Mouse (Mus musculus) CD4-positive helper T cell, adult 2 months (primary cell): ENCODE results near the gene Srcap.

Experiments used
- DNase-seq: peaks from one replicate; pipeline ENCODE4 v3.0.0-alpha.2; 2012; ENCODE audit warnings: low read depth, missing footprints, low spot score

Srcap gene

DNA sequence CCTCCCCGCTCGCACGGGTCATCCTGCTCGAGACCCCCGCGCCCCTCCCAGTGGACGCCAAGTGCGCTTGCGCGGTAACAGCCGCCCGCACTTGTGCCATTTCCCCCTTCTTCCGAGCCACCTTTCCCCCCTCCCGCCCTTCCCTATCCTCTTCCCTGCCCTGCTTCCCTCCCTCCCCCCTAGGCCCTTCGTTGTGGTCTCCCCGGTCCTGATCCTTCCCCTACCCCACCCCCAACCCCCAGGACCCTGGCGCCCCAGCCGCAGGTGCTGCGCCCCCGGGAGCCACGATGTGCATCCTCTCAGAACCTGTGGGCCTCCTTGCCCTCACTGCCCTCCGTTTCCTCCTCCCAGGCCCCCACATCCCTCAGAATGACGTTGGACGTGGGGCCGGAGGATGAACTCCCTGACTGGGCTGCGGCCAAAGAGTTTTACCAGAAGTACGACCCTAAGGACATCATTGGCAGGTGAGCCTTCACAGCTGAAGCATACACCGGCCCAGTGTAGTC, 61.8 kb downstream of the Srcap start:
- no peak for DNase-seq

DNA sequence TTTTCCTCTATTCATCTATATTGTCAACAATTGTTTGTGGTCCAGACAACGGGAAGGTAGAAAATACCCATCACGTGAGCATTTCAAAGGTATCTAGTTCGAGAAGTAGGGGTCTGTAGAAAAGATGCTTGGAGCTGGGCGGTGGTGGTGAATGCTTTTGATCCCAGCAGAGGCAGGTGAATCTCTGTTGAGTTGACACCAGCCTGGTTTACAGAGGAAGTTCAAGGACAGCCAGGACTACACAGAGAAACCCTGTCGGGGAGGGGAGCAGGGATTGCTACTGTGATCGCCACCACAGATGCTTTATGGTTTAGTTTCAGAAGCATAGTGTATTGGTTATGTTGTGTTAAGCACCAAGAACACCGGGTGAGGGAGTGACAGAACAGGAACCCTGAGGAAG, 62.3 kb downstream of the Srcap start:
- DNase-seq, result peak; percentile 36

DNA sequence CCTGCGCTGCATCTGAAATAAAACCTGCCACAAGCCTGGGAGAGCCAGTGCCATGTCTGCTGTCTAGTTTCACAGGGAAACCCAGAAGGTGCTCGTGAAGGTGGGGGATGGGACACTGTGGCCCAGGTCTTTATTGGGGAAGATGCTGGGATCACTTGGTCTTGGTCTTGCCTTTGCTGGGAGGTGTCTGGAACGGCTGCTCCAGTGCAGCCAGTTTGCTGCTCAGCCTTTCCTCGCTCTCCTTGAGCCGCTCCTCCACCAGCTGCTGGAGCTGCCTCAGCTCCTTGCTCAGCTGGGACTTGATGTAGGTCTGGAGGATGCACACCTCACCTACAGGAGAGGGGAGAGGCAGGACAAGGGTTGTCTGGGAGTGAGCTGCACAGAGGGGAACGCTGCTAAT, 71.5 kb downstream of the Srcap start:
- no peak for DNase-seq

DNA sequence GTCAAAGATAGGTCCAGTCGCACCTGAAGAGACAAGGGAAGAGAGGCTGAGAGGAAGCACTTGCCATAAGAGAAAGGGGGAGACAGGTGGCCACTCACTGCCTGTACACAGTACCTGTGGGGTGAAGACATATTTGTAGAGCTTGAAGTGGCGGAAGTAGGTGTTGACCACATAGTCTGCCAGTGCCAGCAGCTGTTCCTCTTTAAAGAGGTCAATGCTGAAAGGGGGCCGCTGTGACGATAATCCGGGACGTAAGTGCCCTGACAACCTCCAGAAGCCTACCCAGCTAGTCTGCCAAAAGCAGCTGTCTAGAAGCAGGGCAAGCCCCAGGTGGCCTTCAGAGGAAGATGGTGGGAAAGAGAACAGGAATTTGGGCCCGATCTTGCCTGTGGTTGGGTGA, 73.2 kb downstream of the Srcap start:
- no peak for DNase-seq

DNA sequence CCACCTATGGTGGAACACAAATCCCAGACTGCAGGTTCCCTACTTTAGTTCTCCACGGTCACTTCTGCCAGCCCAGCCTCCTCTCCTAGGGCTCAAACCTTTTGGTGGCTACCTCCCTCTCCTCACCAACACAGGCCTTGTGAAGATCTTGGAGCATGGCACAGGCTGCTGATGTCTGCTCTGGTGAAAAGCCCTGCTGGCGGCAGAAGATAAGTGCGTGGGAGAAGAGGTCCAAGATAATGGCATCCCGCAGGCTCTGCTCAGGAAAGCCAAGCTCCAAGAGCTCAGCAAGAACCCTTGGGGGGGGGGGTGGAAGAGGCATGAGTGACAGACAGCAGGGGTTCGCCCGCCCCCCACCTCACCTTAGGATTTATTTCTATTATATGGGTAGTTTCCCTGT, 74.4 kb downstream of the Srcap start:
- DNase-seq, result no peak

DNA sequence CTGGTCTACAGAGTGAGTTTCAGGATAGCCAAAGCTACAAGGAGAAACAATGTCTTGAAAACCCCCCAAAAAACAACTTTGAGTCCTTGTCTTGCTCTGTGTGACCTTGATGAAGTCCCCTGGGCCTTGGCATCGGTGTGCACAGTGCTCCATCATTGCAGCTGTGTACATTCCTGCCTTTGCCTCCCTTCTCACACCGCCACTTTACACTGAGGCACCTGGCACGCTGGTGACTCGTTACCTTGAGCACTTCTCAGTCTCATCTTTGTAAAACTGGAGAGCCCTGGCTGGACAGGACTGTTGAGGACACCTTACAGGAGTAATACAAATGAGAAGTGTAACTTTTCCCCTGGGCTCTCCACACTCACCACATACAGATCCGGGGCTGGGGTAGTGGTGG, 75.4 kb downstream of the Srcap start:
- DNase-seq, result no peak

DNA sequence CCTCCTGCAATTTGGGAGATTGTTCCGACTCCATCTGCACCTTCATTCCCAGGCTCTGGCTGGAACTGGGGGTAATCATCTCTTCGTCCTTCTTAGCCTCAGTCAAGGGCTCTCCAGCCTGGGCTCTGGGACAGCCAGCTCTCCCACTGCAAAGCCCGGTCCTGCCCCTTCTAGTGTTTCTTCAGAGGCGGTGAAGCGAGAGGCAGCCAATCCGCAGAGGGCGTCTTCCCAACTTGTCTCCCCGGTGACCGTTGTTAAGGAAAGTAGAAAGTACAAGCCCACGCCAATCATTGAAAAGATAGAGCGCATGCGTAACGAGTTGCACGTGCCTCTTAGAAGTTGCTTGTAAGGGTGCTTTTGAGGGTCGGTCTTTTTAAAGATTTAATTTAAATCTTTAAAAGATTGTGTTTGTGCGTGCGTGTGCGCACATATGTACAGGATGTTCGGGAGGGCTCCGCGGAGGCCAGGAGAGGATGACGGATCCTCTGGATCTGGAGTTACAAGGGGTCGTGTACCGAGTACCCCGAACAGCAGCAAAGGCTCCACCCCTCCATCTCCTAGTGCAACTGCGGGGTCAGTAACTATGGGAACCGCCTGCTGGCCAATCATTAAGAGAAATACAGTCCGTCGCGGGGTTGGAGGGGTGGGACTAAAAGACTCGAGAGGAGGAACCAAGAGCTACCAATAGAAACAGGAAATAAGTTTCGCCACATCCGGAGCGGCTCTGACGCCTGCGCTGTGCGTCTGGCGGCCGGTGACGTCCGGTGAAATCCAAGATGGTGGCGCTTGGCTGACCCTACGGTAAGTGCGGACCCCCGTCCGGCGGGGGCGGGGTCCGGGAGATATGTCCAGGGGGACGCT, 76.5 kb downstream of the Srcap start, which contains the start of the genes Ccdc189 and Rnf40:
Gene Ccdc189 (minus strand): TSS at position 585 of the 861 bp plus-strand sequence.
Gene Rnf40 (plus strand): TSS at position 757 of the 861 bp plus-strand sequence.
- peak; percentile 96 for DNase-seq

DNA sequence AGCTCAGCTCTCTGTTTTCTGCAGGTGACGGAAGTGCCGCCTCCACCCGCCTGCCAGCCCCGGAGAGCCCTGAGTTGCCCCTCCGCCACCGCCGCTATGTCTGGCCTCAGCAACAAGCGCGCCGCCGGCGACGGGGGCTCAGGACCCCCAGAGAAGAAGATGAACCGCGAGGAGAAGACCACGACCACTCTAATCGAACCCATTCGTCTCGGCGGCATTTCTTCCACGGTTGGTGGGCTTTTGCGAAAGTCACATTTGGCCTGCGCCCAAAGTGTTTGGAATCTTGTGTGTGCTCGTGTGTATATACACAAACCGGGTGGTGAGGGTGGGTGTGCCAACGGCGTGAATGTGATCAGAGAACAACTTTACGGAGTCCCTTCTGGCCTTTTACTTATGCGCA, 77.1 kb downstream of the Srcap start:
- no peak for DNase-seq

DNA sequence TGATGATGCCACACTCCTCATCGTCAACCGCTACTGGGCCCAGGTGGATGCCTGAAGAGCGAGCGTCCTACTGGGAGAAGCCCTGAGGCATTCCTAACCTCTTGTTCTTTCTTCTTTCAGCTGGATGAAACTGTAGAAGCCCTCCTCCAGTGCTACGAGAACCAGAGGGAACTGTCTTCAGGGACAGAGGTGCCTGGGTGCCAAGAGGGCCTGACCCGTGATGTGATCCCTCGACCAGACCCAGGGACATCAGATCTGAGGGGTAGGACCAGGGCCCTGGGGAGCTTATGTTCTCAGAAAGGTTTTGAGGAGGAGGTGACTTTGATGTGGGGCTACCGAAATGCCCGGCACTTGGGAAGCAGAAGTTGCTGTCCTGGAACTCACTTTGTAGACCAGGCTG, 77.9 kb downstream of the Srcap start:
- no peak for DNase-seq

DNA sequence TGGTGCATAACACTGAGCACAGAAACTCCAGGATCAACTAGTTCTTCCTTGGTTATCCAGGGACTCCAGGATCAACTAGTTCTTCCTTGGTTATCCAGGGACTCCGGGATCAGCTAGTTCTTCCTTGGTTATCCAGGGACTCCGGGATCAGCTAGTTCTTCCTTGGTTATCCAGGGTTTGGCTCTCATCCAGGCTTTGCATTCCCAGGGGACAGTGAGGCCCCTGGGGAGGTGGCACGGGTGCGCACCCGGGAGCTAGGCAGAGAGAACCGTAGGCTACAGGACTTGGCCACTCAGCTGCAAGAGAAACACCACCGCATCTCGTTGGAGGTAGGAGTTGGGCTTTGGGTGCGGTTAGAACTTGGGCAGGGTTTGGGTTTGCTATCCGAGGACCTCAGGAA, 79.3 kb downstream of the Srcap start:
- no peak for DNase-seq

DNA sequence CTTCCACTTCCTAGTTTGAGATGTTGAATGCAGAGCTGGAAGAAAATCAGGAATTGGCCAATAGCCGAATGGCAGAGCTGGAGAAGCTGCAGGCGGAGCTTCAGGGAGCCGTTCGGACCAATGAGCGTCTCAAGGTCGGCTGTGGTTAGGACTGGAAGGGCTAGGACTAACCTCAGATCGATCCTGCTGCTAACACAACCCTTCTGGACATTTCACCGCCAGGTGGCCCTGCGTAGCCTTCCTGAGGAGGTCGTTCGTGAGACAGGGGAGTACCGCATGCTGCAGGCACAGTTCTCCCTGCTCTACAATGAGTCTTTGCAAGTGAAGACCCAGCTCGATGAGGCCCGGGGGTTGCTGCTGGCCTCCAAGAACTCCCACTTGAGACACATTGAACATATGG, 80.8 kb downstream of the Srcap start:
- no peak for DNase-seq

DNA sequence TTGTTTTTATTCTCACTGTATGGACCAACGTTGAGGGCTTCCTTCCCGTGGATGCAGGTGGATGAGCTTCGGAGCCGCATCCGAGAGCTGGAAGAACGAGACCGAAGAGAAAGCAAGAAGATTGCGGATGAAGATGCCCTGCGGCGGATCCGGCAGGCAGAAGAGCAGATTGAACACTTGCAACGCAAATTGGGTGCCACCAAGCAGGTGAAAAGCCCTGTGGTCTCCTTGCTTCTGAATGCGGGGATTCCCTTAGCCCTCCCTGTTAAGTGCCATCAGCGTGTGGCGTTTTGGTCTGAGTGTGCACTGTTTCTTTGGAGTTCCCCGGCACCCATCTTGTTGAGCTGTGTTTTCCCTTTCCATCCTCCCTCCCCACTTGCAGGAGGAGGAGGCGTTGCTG, 85.0 kb downstream of the Srcap start:
- no peak for DNase-seq

DNA sequence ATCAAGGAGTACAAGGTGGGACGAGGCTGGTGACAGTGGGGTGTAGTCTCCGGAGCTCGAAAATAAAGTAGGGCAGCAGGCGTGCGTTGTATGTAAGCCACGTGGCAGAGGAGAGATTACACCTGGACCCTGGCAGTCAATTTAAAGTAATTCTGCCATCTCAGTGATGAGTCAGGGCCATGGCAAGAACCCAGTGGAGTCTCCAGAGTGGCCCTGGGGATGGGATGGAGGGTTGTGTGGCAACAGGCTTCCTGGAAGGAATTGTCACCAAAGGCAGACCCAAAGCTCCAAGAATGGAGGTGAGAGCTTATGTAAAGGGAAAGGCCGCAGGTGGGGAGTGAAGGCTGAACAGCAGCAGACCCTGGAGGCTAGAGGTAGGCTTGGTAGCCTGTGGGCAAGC, 88.8 kb downstream of the Srcap start:
- DNase-seq, result no peak

DNA sequence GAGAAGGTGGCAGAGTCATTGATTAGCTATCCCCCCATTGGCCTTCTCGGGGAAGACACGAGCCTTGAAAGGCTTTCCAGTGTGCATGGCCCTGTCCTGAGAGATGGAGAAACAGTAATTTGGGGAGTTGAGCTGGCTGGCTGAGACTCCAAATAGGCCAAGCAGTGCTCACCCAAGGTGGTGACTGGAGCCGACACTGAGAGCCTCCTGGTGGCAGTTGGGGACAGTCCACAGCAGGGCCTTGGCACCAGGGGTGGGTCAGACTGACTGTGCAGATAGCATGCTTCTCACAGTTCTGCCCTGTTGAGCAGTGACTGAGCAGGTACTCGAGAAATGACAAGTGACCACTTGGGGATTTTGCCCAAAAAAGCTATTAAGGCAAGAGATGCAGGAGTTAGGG, 90.0 kb downstream of the Srcap start:
- no peak for DNase-seq

DNA sequence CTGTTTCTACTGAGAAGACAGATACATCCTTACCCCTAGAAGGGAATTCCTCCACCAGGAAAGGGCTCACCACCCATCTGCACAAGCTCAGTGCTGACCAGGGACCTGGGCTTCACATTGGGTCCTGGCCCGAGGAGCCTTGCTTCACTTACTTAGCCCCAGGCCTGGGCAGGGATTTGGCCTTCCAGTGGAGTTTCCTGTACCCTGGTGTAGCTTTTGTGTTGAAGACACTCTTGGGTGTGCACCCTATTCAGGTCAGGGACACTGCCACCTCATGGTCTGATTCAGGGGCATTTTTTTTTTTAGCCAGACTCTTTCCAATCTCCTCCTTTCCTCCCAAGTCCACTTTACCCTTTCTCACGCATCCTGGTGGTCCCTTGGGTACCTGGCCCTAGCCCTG, 91.1 kb downstream of the Srcap start:
- no peak for DNase-seq

DNA sequence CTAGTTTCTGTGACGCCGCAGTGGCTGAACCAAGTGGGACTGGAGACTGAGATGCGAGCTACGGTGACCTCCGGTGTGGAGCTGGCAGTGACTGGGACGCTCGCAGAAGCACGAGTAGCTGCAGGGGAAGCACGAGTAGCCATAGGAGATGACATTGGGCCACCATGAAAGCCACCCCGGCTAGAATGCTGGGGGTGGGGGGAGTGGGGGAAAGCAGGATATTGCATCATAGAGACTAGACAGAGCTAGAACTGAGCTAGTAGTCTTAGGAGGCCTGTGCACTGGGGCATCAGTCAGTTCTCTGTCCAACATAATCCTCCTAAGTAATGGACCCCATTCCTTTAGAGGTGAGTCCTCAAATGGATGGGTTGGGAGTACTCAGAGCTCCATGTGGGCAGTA, 92.5 kb downstream of the Srcap start:
- DNase-seq, result no peak

DNA sequence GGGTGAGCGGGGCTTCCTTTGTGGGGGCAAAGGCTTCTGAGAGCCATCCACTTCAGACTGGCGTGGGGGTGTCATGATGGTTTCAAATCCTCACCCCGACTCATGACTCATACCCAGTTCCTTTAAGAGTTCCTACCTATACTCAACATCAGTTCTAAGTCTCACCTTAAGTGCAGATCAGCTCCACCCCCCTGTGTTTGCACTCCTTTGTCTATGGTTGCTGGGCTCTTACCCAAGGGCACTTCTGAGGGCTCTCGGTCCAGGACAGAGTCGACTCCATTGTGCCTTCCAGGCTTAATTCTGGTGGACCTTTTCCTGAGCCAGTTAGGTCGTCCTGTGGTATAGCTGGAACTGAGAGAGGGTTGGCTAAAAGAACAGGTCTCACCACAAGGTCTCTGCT, 95.4 kb downstream of the Srcap start:
- no peak for DNase-seq
